Mouse (Mus musculus) ES-E14 (cell line): Measurements from ENCODE around the gene Crebl2. TPM values are rescaled to one million over a fixed set of nuclear protein-coding genes. Genes with fewer than 3 reads are reported as not detected.

Experiments used
- DNase-seq: peaks from one replicate; pipeline ENCODE4 v3.0.0-alpha.2; 2013; ENCODE audit warnings: low read depth, low spot score
- H3K27ac ChIP-seq: 2 replicates; pipeline ENCODE4 v1.5.1; 2012; ENCODE audit warnings: low read depth, mild to moderate bottlenecking, low read length, moderate library complexity, mixed read lengths; ENCODE audit not compliant: poor library complexity, insufficient read depth, severe bottlenecking
- H3K36me3 ChIP-seq: 2 replicates; pipeline ENCODE4 v1.6.1; 2012; ENCODE audit warnings: mild to moderate bottlenecking, low read length, moderate library complexity, mixed read lengths; ENCODE audit not compliant: control insufficient read depth, poor library complexity, insufficient read depth, severe bottlenecking
- H3K4me1 ChIP-seq, 2 experiments: fragments of 150-350 bp in 1 of 2; sonication (generic) in 1 of 2; 2 replicates each; pipeline ENCODE4 v1.6.1; 2012; ENCODE audit warnings: low read length in 2 of 2, mild to moderate bottlenecking in 1 of 2, mixed read lengths in 1 of 2; ENCODE audit not compliant: control insufficient read depth in 2 of 2, insufficient read depth in 2 of 2, poor library complexity in 1 of 2
- H3K4me3 ChIP-seq, 2 experiments: fragments of 150-350 bp in 1 of 2; sonication (generic) in 1 of 2; 2 replicates each; pipeline ENCODE4 v1.5.1; 2012; ENCODE audit warnings: low read length in 2 of 2, low read depth in 1 of 2, mild to moderate bottlenecking in 1 of 2, mixed read lengths in 1 of 2; ENCODE audit not compliant: insufficient read depth in 1 of 2, poor library complexity in 1 of 2, severe bottlenecking in 1 of 2
- H3K9ac ChIP-seq: 2 replicates; pipeline ENCODE4 v1.6.1; 2012; ENCODE audit warnings: low read depth, mild to moderate bottlenecking, low read length, mixed read lengths; ENCODE audit not compliant: poor library complexity, insufficient read depth, severe bottlenecking
- H3K9me3 ChIP-seq: fragments of 150-350 bp; sonication (generic); 2 replicates; pipeline ENCODE4 v1.6.1; 2012; ENCODE audit warnings: low read depth, mild to moderate bottlenecking, low read length; ENCODE audit not compliant: control insufficient read depth, insufficient read depth
- CHD2 ChIP-seq: IDR thresholded peaks from 2 replicates; pipeline ENCODE4 v1.6.1; 2014; ENCODE audit warnings: mild to moderate bottlenecking, low read depth, low read length, inconsistent platforms
- HCFC1 ChIP-seq: IDR thresholded peaks from 2 replicates; pipeline ENCODE4 v1.6.1; 2012; ENCODE audit warnings: low read length, inconsistent platforms, borderline replicate concordance; ENCODE audit not compliant: insufficient read depth
- MAFK ChIP-seq: IDR thresholded peaks from 2 replicates; pipeline ENCODE4 v1.6.1; 2014; ENCODE audit warnings: mild to moderate bottlenecking, low read depth, low read length, inconsistent platforms; ENCODE audit not compliant: insufficient read depth
- ZC3H11A ChIP-seq: IDR thresholded peaks from 2 replicates; pipeline ENCODE4 v1.6.1; 2012; ENCODE audit warnings: low read depth, mild to moderate bottlenecking, inconsistent platforms, low read length, borderline replicate concordance
- ZNF384 ChIP-seq: IDR thresholded peaks from 2 replicates; pipeline ENCODE4 v1.6.1; 2012; ENCODE audit warnings: low read depth, low read length, inconsistent platforms
- in situ Hi-C, 2 experiments: fragments of 600-800 bp; cut with MboI; formaldehyde crosslinking; loops; one replicate each; pipeline ENCODE4 v1.15.1; 2025; ENCODE audit warnings: low sequenced_read_pairs in 2 of 2, inconsistent platforms in 1 of 2; ENCODE audit not compliant: unreplicated experiment in 2 of 2
- total RNA-seq: library from RNA; depleted of rRNA; stranded (reverse); fragments of 300-350 nt; gene quantifications from 2 replicates; pipeline ENCODE4 v1.2.3, GENCODE M21; 2012

The Crebl2 gene
- total RNA-seq, 1 experiment = 4.3 TPM

GRCm38 (mm10) chr6:134846308-134846707, 16.4 kb downstream of the Crebl2 start:
- H3K36me3 ChIP-seq = no peaks in the 10 kb centered on the region
- TF ChIP-seq MAFK (no peak), HCFC1 (no peak), ZC3H11A (no peak), ZNF384 (no peak), CHD2 (no peak)
- H3K9ac ChIP-seq = no peak overlapping the region
- H3K4me3 ChIP-seq = no peak overlapping the region
- in situ Hi-C loops = loop anchor here in 1 of 2 experiments (25.0 kb wide), 1 partner anchor 184 kb away; no protein-coding TSS in a partner anchor
- DNase-seq = no peak
- peaks cover 0 to 5% of the 10 kb centered on the region in 2 experiments; a peak in 1 of 4 replicates for H3K4me1 ChIP-seq
- H3K27ac ChIP-seq = no peak overlapping the region
- H3K9me3 ChIP-seq = no peaks in the 10 kb centered on the region

DNA sequence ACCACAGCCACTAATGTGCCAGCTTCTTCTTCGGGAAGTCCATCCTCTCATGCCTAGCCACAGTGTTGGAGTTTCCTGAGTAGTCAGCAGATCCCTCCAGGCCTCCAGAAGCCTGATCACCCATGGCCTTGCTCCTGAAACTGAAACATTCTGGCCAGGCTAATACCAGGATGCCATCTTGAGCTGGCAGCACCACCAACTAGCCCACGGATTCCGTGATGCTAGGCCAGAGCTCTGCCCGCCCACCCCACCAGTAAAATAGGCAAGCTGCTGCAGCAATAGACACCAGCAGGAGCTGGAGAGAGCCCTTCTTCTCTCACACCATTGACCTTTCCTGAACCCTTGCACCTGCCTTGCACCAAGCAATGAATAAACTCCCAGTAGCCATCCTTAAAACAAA, 17.6 kb downstream of the Crebl2 start:
- Histone ChIP-seq H3K4me3 (no peak overlapping the region), H3K9ac (no peak overlapping the region), H3K27ac (no peak overlapping the region), H3K36me3 (no peaks in the 10 kb centered on the region), H3K9me3 (no peaks in the 10 kb centered on the region), H3K4me1 (peaks cover 0 to 5% of the 10 kb centered on the region in 2 experiments; a peak in 1 of 4 replicates)
- TF ChIP-seq MAFK (no peak), ZC3H11A (no peak), CHD2 (no peak), ZNF384 (no peak), HCFC1 (no peak)
- DNase-seq = no peak
- in situ Hi-C loops = loop anchor here in 1 of 2 experiments (25.0 kb wide), 1 partner anchor 185 kb away; no protein-coding TSS in a partner anchor

GRCm38 (mm10) chr6:134848197-134848890, 18.4 kb downstream of the Crebl2 start:
- in situ Hi-C loops = loop anchor here in 1 of 2 experiments (25.0 kb wide), 1 partner anchor 186 kb away; no protein-coding TSS in a partner anchor

DNA sequence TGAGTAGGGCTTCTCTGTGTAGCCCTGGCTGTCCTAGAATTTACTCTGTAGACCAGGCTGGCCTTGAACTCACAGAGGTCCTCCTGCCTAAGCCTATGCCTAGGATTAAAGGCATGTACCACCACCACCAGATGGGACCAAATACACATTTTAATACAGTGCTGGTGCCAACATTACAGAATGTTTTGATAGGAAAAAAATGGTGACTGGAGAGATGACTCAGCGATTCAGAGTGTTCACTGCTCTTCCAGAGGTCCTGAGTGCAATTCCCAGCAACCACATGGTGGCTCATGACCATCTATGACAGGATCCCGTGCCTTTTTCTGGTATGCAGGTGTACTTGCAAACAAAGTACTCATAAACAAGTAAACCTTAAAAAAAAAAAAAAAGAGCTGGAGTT, 19.5 kb downstream of the Crebl2 start:
- Histone ChIP-seq H3K9me3 (no peaks in the 10 kb centered on the region), H3K27ac (no peak overlapping the region), H3K9ac (no peak overlapping the region), H3K4me3 (no peak overlapping the region), H3K36me3 (no peaks in the 10 kb centered on the region), H3K4me1 (peaks cover 0 to 5% of the 10 kb centered on the region in 2 experiments; a peak in 1 of 4 replicates)
- no peak for TF ChIP-seq ZNF384
- TF ChIP-seq ZC3H11A = no peak
- TF ChIP-seq MAFK = no peak
- TF ChIP-seq HCFC1 = no peak
- no peak for TF ChIP-seq CHD2
- in situ Hi-C loops = loop anchor here in 1 of 2 experiments (25.0 kb wide), 1 partner anchor 187 kb away; no protein-coding TSS in a partner anchor
- DNase-seq = no peak

More at GRCm38 (mm10) chr6:134848197-134848890, 18.4 kb downstream of the Crebl2 start:
- no peaks in the 10 kb centered on the region for H3K9me3 ChIP-seq
- no peak overlapping the region for H3K27ac ChIP-seq
- no peak overlapping the region for H3K9ac ChIP-seq
- no peak for TF ChIP-seq MAFK
- TF ChIP-seq CHD2 = no peak
- no peak for TF ChIP-seq ZNF384
- TF ChIP-seq ZC3H11A = no peak
- no peak for TF ChIP-seq HCFC1
- peaks cover 0 to 5% of the 10 kb centered on the region in 2 experiments; a peak in 1 of 4 replicates for H3K4me1 ChIP-seq
- H3K4me3 ChIP-seq = no peak overlapping the region
- DNase-seq = no peak
- no peaks in the 10 kb centered on the region for H3K36me3 ChIP-seq
